Mouse (Mus musculus) lung, adult 2 months (tissue): Measurements from ENCODE around the gene Usp38.

Source experiments
- CTCF ChIP-seq: fragments of 200-500 bp; IDR thresholded peaks from 2 replicates; pipeline ENCODE4 v1.5.1; 2011; ENCODE audit warnings: mild to moderate bottlenecking, low read length, control low read depth; ENCODE audit not compliant: insufficient read depth
- POLR2A ChIP-seq: fragments of 200-500 bp; IDR thresholded peaks from 2 replicates; pipeline ENCODE4 v1.6.1; 2011; ENCODE audit warnings: low read depth, mild to moderate bottlenecking, control low read depth, low read length, borderline replicate concordance; ENCODE audit errors: extremely low read depth

GRCm38 (mm10) chr8:81061950-81062349 is 47.2 kb upstream of the Usp38 start:
- no peak for TF ChIP-seq CTCF
- TF ChIP-seq POLR2A, result no peak
